Mouse (Mus musculus): ENCODE measurements around the gene Patl2. TPM values are rescaled to one million over a fixed set of nuclear protein-coding genes. Genes with fewer than 3 reads are reported as not detected.
"Not testable (repeated sequence)": the region's sequence is repeated elsewhere in the genome, so short reads cannot be mapped to it uniquely, and the experiment has no call there.

Gene Patl2
- total and polyA plus RNA-seq, 3 experiments, result 0.58 to 0.84 TPM; not detected in 1

DNA sequence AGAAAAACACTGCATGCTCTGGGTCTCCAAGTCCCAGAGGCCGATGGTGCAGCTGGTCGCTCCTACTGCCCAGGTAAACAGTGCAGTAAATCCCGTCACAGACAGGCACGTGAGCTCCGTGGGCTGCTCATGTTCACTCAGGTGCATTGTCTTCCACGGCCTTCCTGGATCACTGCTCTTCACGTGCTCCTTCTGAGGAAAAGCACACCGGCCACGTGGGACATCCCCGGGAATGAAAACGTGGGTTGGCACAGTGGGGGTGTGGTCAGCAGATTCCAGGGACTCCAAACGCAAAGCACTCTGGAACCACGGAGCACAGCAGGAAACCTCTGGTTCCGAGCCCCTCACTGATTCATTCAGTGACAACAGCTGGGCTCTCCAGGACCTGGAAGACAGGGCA, 77.9 kb downstream of the Patl2 start:
- no peaks in the 10 kb centered on the region for H3K9me3 ChIP-seq (replicated peaks; ENCODE audit: insufficient read depth, low read length)
- no peak for DNase-seq (ENCODE audit: low read depth, low spot score)
- H3K4me1 ChIP-seq (ENCODE audit: control insufficient read depth in 1 of 2, insufficient read depth in 2 of 2, low read length in 2 of 2), result no peaks in the 10 kb centered on the region
- H3K27me3 ChIP-seq (ENCODE audit: control insufficient read depth in 1 of 2, insufficient read depth in 2 of 2, low read length in 2 of 2), result no peaks in the 10 kb centered on the region
- H3K4me3 ChIP-seq (ENCODE audit: control insufficient read depth in 1 of 2, insufficient read depth in 1 of 2, low read depth in 2 of 2, low read length in 2 of 2), result no peak overlapping the region
- H3K9ac ChIP-seq (ENCODE audit: control insufficient read depth, low read depth, low read length, poor library complexity, severe bottlenecking), result no peak overlapping the region
- peaks cover 0 to 2% of the 10 kb centered on the region in 2 experiments; a peak in 1 of 4 replicates for H3K36me3 ChIP-seq (ENCODE audit: control insufficient read depth in 1 of 2, insufficient read depth in 2 of 2, low read length in 2 of 2)
- no peak overlapping the region for H3K27ac ChIP-seq (ENCODE audit: control insufficient read depth, low read depth, low read length)
- no peak for TF ChIP-seq TAL1 (IDR thresholded peaks at IDR 0.05; ENCODE audit: low read length)
- no peak for TF ChIP-seq ZNF384 (IDR thresholded peaks at IDR 0.05; ENCODE audit: low read depth, low read length)
- TF ChIP-seq MAX (IDR thresholded peaks at IDR 0.05; ENCODE audit: low read length), result no peak
- no peak for TF ChIP-seq NELFE (IDR thresholded peaks at IDR 0.05; ENCODE audit: low read depth, low read length)
- TF ChIP-seq GATA1 (IDR thresholded peaks at IDR 0.05; ENCODE audit: low read depth, low read length), result no peak
- no peak for TF ChIP-seq POLR2AphosphoS5 (IDR thresholded peaks at IDR 0.05; ENCODE audit: borderline replicate concordance, low read depth, low read length)
- TF ChIP-seq USF2 (IDR thresholded peaks at IDR 0.05; ENCODE audit: borderline replicate concordance in 1 of 2, insufficient read depth in 1 of 2, low read depth in 1 of 2, low read length in 2 of 2), result no peak
- no peak for TF ChIP-seq GABPA (IDR thresholded peaks at IDR 0.05; ENCODE audit: low read depth, low read length)
- TF ChIP-seq MYB (IDR thresholded peaks at IDR 0.05; ENCODE audit: low read depth, low read length), result no peak
- TF ChIP-seq KAT2A (conservative IDR thresholded peaks at IDR 0.05; ENCODE audit: low read depth, low read length), result no peak
- no peak for TF ChIP-seq POLR2A (IDR thresholded peaks at IDR 0.05; ENCODE audit: control insufficient read depth in 1 of 2, insufficient read depth in 1 of 2, low read depth in 1 of 2, low read length in 2 of 2, poor library complexity in 1 of 2)
- TF ChIP-seq USF1 (IDR thresholded peaks at IDR 0.05; ENCODE audit: low read depth, low read length), result no peak
- TF ChIP-seq NRF1 (IDR thresholded peaks at IDR 0.05; ENCODE audit: insufficient read depth, low read depth, low read length, poor library complexity, severe bottlenecking), result no peak
- no peak for TF ChIP-seq CTCF (IDR thresholded peaks at IDR 0.05 in 2 of 3, conservative IDR thresholded peaks at IDR 0.05 in 1 of 3; ENCODE audit: control insufficient read depth in 1 of 3, insufficient read depth in 1 of 3, low read depth in 2 of 3, low read length in 3 of 3, poor library complexity in 1 of 3, severe bottlenecking in 1 of 3)
- no peak for TF ChIP-seq CHD2 (IDR thresholded peaks at IDR 0.05; ENCODE audit: low read length)
- no peak for TF ChIP-seq SIN3A (IDR thresholded peaks at IDR 0.05; ENCODE audit: low read length)
- H3K79me2 ChIP-seq (ENCODE audit: control insufficient read depth, insufficient read depth, low read length, poor library complexity), result no peaks in the 10 kb centered on the region

DNA sequence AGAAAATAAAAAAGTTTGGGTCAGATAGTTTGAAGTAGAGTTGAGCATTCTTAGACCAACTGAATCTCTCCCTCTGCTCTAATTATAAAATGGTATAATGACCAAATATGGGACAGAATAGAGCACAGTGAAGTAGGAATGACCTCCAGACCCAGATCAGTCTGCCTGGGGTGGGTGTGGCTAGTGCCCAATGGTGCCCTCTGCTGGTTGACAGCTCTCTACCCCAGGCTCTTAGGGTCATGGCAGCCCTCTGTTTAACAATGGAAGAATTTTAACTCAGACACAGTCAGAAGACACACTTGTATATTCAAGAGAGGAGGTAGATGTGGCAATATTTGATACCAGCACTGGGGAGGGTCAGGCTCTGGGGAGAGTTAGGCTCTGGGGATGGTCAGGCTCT, 83.9 kb downstream of the Patl2 start:
- Histone ChIP-seq H3K36me3 (ENCODE audit: control insufficient read depth in 1 of 2, insufficient read depth in 2 of 2, low read length in 2 of 2) (peaks cover 0 to 3% of the 10 kb centered on the region in 2 experiments; a peak in 1 of 4 replicates), H3K4me1 (ENCODE audit: control insufficient read depth in 1 of 2, insufficient read depth in 2 of 2, low read length in 2 of 2) (no peaks in the 10 kb centered on the region), H3K9ac (ENCODE audit: control insufficient read depth, low read depth, low read length, poor library complexity, severe bottlenecking) (no peak overlapping the region), H3K27ac (ENCODE audit: control insufficient read depth, low read depth, low read length) (no peak overlapping the region), H3K4me3 (ENCODE audit: control insufficient read depth in 1 of 2, insufficient read depth in 1 of 2, low read depth in 2 of 2, low read length in 2 of 2) (no peak overlapping the region), H3K9me3 (replicated peaks; ENCODE audit: insufficient read depth, low read length) (no peaks in the 10 kb centered on the region), H3K27me3 (ENCODE audit: control insufficient read depth in 1 of 2, insufficient read depth in 2 of 2, low read length in 2 of 2) (no peaks in the 10 kb centered on the region), H3K79me2 (ENCODE audit: control insufficient read depth, insufficient read depth, low read length, poor library complexity) (no peaks in the 10 kb centered on the region)
- DNase-seq (ENCODE audit: low read depth, low spot score), result peak; percentile 49
- TF ChIP-seq CTCF (IDR thresholded peaks at IDR 0.05 in 2 of 3, conservative IDR thresholded peaks at IDR 0.05 in 1 of 3; ENCODE audit: control insufficient read depth in 1 of 3, insufficient read depth in 1 of 3, low read depth in 2 of 3, low read length in 3 of 3, poor library complexity in 1 of 3, severe bottlenecking in 1 of 3), result peak; percentile 43 to 67 (median 57)
- TF ChIP-seq EP300 (IDR thresholded peaks at IDR 0.05; ENCODE audit: low read depth in 1 of 2, low read length in 2 of 2), result no peak
- TF ChIP-seq SMC3 (IDR thresholded peaks at IDR 0.05; ENCODE audit: low read depth, low read length), result peak; percentile 22

DNA sequence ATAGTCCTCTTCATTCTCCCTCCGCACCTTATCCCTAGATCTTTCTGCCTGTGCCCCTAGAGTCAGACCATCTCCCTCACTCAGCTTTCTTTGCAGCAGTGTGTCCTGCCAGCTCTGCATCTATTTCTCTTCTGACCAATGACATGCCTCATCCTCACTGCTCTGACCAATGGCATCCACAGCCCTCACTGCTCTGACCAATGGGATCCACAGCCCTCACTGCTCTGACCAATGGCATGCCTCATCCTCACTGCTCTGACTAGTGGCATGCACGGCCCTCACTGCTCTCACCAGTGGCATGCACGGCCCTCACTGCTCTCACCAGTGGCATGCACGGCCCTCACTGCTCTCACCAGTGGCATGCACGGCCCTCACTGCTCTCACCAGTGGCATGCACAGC, 88.3 kb downstream of the Patl2 start:
- H3K4me3 ChIP-seq (ENCODE audit: control insufficient read depth in 1 of 2, insufficient read depth in 1 of 2, low read depth in 2 of 2, low read length in 2 of 2); H3K9me3 ChIP-seq (replicated peaks; ENCODE audit: insufficient read depth, low read length); H3K27me3 ChIP-seq (ENCODE audit: control insufficient read depth in 1 of 2, insufficient read depth in 2 of 2, low read length in 2 of 2); H3K79me2 ChIP-seq (ENCODE audit: control insufficient read depth, insufficient read depth, low read length, poor library complexity); H3K27ac ChIP-seq (ENCODE audit: control insufficient read depth, low read depth, low read length); H3K4me1 ChIP-seq (ENCODE audit: control insufficient read depth in 1 of 2, insufficient read depth in 2 of 2, low read length in 2 of 2); H3K36me3 ChIP-seq (ENCODE audit: control insufficient read depth in 1 of 2, insufficient read depth in 2 of 2, low read length in 2 of 2); H3K9ac ChIP-seq (ENCODE audit: control insufficient read depth, low read depth, low read length, poor library complexity, severe bottlenecking): not testable (repeated sequence)
- peak; percentile 21 for DNase-seq (ENCODE audit: low read depth, low spot score)
